Mouse (Mus musculus) heart, adult 2 months (tissue): ENCODE data around the gene Limch1.

Source experiments
- CTCF ChIP-seq: fragments of 200-600 bp; IDR thresholded peaks from 2 replicates; pipeline ENCODE4 v1.8.1; 2022; ENCODE audit warnings: antibody characterized with exemption, mild to moderate bottlenecking, moderate library complexity
- EP300 ChIP-seq: fragments of 200-500 bp; IDR thresholded peaks from 2 replicates; pipeline ENCODE4 v1.6.1; 2011; ENCODE audit warnings: low read depth, low read length, control low read depth; ENCODE audit not compliant: insufficient read depth
- POLR2A ChIP-seq: fragments of 200-500 bp; IDR thresholded peaks from 2 replicates; pipeline ENCODE4 v1.6.1; 2011; ENCODE audit warnings: mild to moderate bottlenecking, low read depth, low read length, control low read depth; ENCODE audit not compliant: insufficient read depth

DNA sequence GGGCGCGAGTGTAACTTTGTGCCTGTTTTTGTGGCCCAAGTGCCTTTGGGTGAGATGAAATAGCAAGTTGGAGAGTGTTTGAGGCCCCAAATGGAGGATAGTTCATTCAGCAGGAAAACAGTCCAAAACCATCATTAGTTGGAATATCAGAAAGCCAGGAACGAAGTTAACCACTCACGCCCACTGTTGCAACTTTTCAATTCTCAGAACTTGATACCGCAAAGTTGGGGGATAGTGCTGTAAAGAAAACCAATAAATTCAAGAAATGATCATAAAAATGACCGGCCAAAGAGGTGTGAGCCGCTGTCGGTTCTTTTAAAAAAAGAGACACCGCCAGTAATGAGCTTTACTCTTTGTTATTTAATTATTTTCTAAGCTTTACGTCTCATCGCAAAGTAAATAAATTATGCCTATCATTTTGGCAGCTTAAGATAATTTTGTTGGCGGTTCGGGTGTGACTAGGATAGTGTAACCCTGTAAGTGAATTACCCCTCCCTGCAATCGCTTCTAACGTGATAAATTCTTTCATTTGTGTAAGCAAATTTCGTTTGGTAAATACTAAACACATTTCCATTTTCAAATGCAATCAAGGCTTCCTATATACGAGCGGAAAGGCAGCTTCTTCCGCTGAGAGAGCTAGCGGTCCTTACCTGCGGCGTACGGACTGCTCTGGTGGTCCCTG lies 352.6 kb downstream of the Limch1 start:
- TF ChIP-seq POLR2A, result no peak
- no peak for TF ChIP-seq CTCF
- no peak for TF ChIP-seq EP300
